Mouse (Mus musculus) hindbrain, embryonic 16.5 days (tissue): ENCODE measurements at regions not wholly inside any gene's neighbourhood (a gene's known extent, or its start where the extent isn't known, plus 50 kb on each side); places are given as distances from the start of the nearest gene placed in this dataset.

ENCODE experiments used
- ATAC-seq: fragments of 200-750 bp; cut with Nextera tagmentation; 2 replicates; pipeline ENCODE4 v1.8.0; 2017; ENCODE audit warnings: moderate TSS enrichment, moderate library complexity
- H3K27ac ChIP-seq: fragments of 300-500 bp; sonication (generic); 2 replicates; pipeline ENCODE4 v1.5.1; 2014; ENCODE audit warnings: low read depth, mild to moderate bottlenecking, control low read depth, low read length, moderate library complexity
- H3K27me3 ChIP-seq: fragments of 300-500 bp; sonication (generic); replicated peaks from 2 replicates; pipeline ENCODE4 v1.6.1; 2014; ENCODE audit warnings: low read length; ENCODE audit not compliant: control insufficient read depth, insufficient read depth
- H3K36me3 ChIP-seq: fragments of 300-500 bp; sonication (generic); 2 replicates; pipeline ENCODE4 v1.6.1; 2014; ENCODE audit warnings: mild to moderate bottlenecking, low read length, moderate library complexity, mixed read lengths; ENCODE audit not compliant: control insufficient read depth, insufficient read depth
- H3K4me1 ChIP-seq: fragments of 300-500 bp; sonication (generic); 2 replicates; pipeline ENCODE4 v1.6.1; 2014; ENCODE audit warnings: low read depth, low read length; ENCODE audit not compliant: control insufficient read depth, insufficient read depth
- H3K4me2 ChIP-seq: fragments of 300-500 bp; sonication (generic); 2 replicates; pipeline ENCODE4 v1.6.1; 2014; ENCODE audit warnings: mild to moderate bottlenecking, low read length, control low read depth, moderate library complexity
- H3K4me3 ChIP-seq: fragments of 300-500 bp; sonication (generic); 2 replicates; pipeline ENCODE4 v1.5.1; 2014; ENCODE audit warnings: mild to moderate bottlenecking, low read length, control low read depth, moderate library complexity
- H3K9ac ChIP-seq: fragments of 300-500 bp; sonication (generic); 2 replicates; pipeline ENCODE4 v1.6.1; 2014; ENCODE audit warnings: low read depth, mild to moderate bottlenecking, control low read depth, low read length, moderate library complexity
- H3K9me3 ChIP-seq: fragments of 300-500 bp; sonication (generic); 2 replicates; pipeline ENCODE4 v1.6.1; 2014; ENCODE audit warnings: mild to moderate bottlenecking, low read length, moderate library complexity; ENCODE audit not compliant: control insufficient read depth
- WGBS: fragments of 180-500 bp; shearing (Covaris S2); extraction: QIAGEN DNeasy Blood & Tissue Kit; methylation state at CpG from one replicate; pipeline ENCODE4 v1.1.7; 2014; 5-methylcytosine and 5-hydroxymethylcytosine counted together

GRCm38 (mm10) chr6:145310601-145311000 lies 60.6 kb upstream of the Kras start:
- 38% methylated on average over 6 of the region's 6 CpGs for WGBS
- Histone ChIP-seq H3K4me1 (no peaks in the 10 kb centered on the region), H3K4me2 (no peak overlapping the region), H3K4me3 (no peak overlapping the region), H3K27ac (no peak overlapping the region), H3K9ac (no peak overlapping the region), H3K27me3 (no peaks in the 10 kb centered on the region), H3K36me3 (no peaks in the 10 kb centered on the region), H3K9me3 (no peaks in the 10 kb centered on the region)
- ATAC-seq, result no peak

- Histone ChIP-seq H3K4me3 (no peak overlapping the region), H3K4me2 (no peak overlapping the region), H3K27me3 (no peaks in the 10 kb centered on the region), H3K27ac (no peak overlapping the region), H3K36me3 (no peaks in the 10 kb centered on the region), H3K4me1 (no peaks in the 10 kb centered on the region), H3K9me3 (no peaks in the 10 kb centered on the region), H3K9ac (no peak overlapping the region)
- ATAC-seq, result no peak
- WGBS, result 85% methylated on average over 3 of the region's 3 CpGs
These were observed 59.0 kb upstream of the Kras start for GRCm38 (mm10) chr6:145309025-145309424.

GRCm38 (mm10) chr6:145307237-145307636 lies 57.2 kb upstream of the Kras start:
- no peak for ATAC-seq
- Histone ChIP-seq H3K4me1 (peaks cover 7% of the 10 kb centered on the region), H3K27ac (no peak overlapping the region), H3K36me3 (no peaks in the 10 kb centered on the region), H3K27me3 (no peaks in the 10 kb centered on the region), H3K4me3 (no peak overlapping the region), H3K4me2 (no peak overlapping the region), H3K9ac (no peak overlapping the region), H3K9me3 (no peaks in the 10 kb centered on the region)
- 92% methylated on average over 8 of the region's 8 CpGs for WGBS

GRCm38 (mm10) chr6:145306331-145307124 lies 56.5 kb upstream of the Kras start:
- WGBS, result 69% methylated on average over 18 of the region's 18 CpGs

GRCm38 (mm10) chr6:145305669-145306068 lies 55.6 kb upstream of the Kras start:
- Histone ChIP-seq H3K4me2 (no peak overlapping the region), H3K9ac (no peak overlapping the region), H3K4me3 (no peak overlapping the region), H3K9me3 (no peaks in the 10 kb centered on the region), H3K27me3 (no peaks in the 10 kb centered on the region), H3K27ac (no peak overlapping the region), H3K4me1 (peaks cover 7% of the 10 kb centered on the region), H3K36me3 (no peaks in the 10 kb centered on the region)
- no peak for ATAC-seq
- 95% methylated on average over 5 of the region's 5 CpGs for WGBS

More at GRCm38 (mm10) chr6:145306331-145307124, 56.5 kb upstream of the Kras start:
- H3K27me3 ChIP-seq, result no peaks in the 10 kb centered on the region
- no peak for ATAC-seq
- peaks cover 7% of the 10 kb centered on the region for H3K4me1 ChIP-seq
- H3K9ac ChIP-seq, result no peak overlapping the region
- no peak overlapping the region for H3K27ac ChIP-seq
- no peaks in the 10 kb centered on the region for H3K36me3 ChIP-seq
- H3K4me2 ChIP-seq, result no peak overlapping the region
- no peak overlapping the region for H3K4me3 ChIP-seq
- H3K9me3 ChIP-seq, result no peaks in the 10 kb centered on the region

GRCm38 (mm10) chr6:145303641-145304070 lies 53.6 kb upstream of the Kras start:
- Histone ChIP-seq H3K9me3 (no peaks in the 10 kb centered on the region), H3K9ac (peak overlapping the region; percentile 33), H3K27ac (peak overlapping the region; percentile 2), H3K4me3 (peak overlapping the region; percentile 15; the same call in 1 of the 2 replicates), H3K36me3 (no peaks in the 10 kb centered on the region), H3K27me3 (no peaks in the 10 kb centered on the region), H3K4me1 (peaks cover 9% of the 10 kb centered on the region), H3K4me2 (peak overlapping the region; percentile 39)
- WGBS, result 8% methylated on average over 18 of the region's 18 CpGs
- peak; percentile 79 for ATAC-seq

- no peak for ATAC-seq
- 58% methylated on average over 22 of the region's 22 CpGs for WGBS
- no peaks in the 10 kb centered on the region for H3K9me3 ChIP-seq
- H3K4me1 ChIP-seq, result peaks cover 9% of the 10 kb centered on the region
- H3K9ac ChIP-seq, result peak overlapping the region; percentile 33; the same call in 1 of the 2 replicates
- peak overlapping the region; percentile 39 for H3K4me2 ChIP-seq
- H3K4me3 ChIP-seq, result peak overlapping the region; percentile 15; the same call in 1 of the 2 replicates
- H3K27ac ChIP-seq, result peak overlapping the region; percentile 2
- H3K27me3 ChIP-seq, result no peaks in the 10 kb centered on the region
- no peaks in the 10 kb centered on the region for H3K36me3 ChIP-seq
These were observed 53.0 kb upstream of the Kras start for GRCm38 (mm10) chr6:145302907-145303640.

- Histone ChIP-seq H3K27ac (no peak overlapping the region), H3K4me1 (peaks cover 9% of the 10 kb centered on the region), H3K36me3 (no peaks in the 10 kb centered on the region), H3K27me3 (no peaks in the 10 kb centered on the region), H3K4me3 (no peak overlapping the region), H3K4me2 (no peak overlapping the region), H3K9me3 (no peaks in the 10 kb centered on the region), H3K9ac (no peak overlapping the region)
- WGBS, result 94% methylated on average over 10 of the region's 10 CpGs
- no peak for ATAC-seq
These were observed 52.1 kb upstream of the Kras start for GRCm38 (mm10) chr6:145302105-145302504.

- Histone ChIP-seq H3K9me3 (no peaks in the 10 kb centered on the region), H3K4me2 (no peak overlapping the region), H3K36me3 (no peaks in the 10 kb centered on the region), H3K4me3 (no peak overlapping the region), H3K27ac (no peak overlapping the region), H3K27me3 (no peaks in the 10 kb centered on the region), H3K4me1 (peaks cover 9% of the 10 kb centered on the region), H3K9ac (no peak overlapping the region)
- ATAC-seq, result peak; percentile 40; the same call in 1 of the 2 replicates
- 41% methylated on average over 6 of the region's 6 CpGs for WGBS
These were observed 50.3 kb upstream of the Kras start for GRCm38 (mm10) chr6:145300266-145300858.
